Mouse (Mus musculus): ENCODE measurements at regions not wholly inside any gene's neighbourhood (a gene's known extent, or its start where the extent isn't known, plus 50 kb on each side); places are given as distances from the start of the nearest gene placed in this dataset.

- no peak for DNase-seq (ENCODE audit: low spot score in 2 of 2)
Measured at GRCm38 (mm10) chr1:121153476-121153875, 178.9 kb downstream of the Insig2 start.

GRCm38 (mm10) chr1:121154616-121155015 lies 177.8 kb downstream of the Insig2 start:
- no peak for DNase-seq (ENCODE audit: low spot score in 2 of 2)

- DNase-seq (ENCODE audit: low spot score in 2 of 2) = no peak
Measured at GRCm38 (mm10) chr1:121168651-121169050, 163.7 kb downstream of the Insig2 start.

- DNase-seq (ENCODE audit: low spot score in 2 of 2) = no peak
Measured at GRCm38 (mm10) chr1:121176541-121176940, 155.8 kb downstream of the Insig2 start.

- DNase-seq (ENCODE audit: low spot score in 2 of 2) = no peak
Measured at GRCm38 (mm10) chr1:121177136-121177907, 155.1 kb downstream of the Insig2 start.

- no peak for DNase-seq (ENCODE audit: low spot score in 2 of 2)
Measured at GRCm38 (mm10) chr1:121177908-121178311, 154.5 kb downstream of the Insig2 start.

GRCm38 (mm10) chr1:121178611-121179245 lies 153.7 kb downstream of the Insig2 start:
- no peak for DNase-seq (ENCODE audit: low spot score in 2 of 2)

GRCm38 (mm10) chr1:121180273-121181030 lies 151.9 kb downstream of the Insig2 start:
- peak; percentile 75 to 90 for DNase-seq (ENCODE audit: low spot score in 2 of 2)

- DNase-seq (ENCODE audit: low spot score in 2 of 2) = no peak
Measured at GRCm38 (mm10) chr1:121188895-121189294, 143.5 kb downstream of the Insig2 start.

- DNase-seq (ENCODE audit: low spot score in 2 of 2) = no peak
Measured at GRCm38 (mm10) chr1:121194800-121195199, 137.6 kb downstream of the Insig2 start.

- DNase-seq (ENCODE audit: low spot score in 2 of 2) = no peak
Measured at GRCm38 (mm10) chr1:121215843-121216242, 116.5 kb downstream of the Insig2 start.

- DNase-seq (ENCODE audit: low spot score in 2 of 2) = no peak
Measured at GRCm38 (mm10) chr1:121224250-121224649, 108.1 kb downstream of the Insig2 start.

- DNase-seq (ENCODE audit: low spot score in 2 of 2) = no peak
Measured at GRCm38 (mm10) chr1:121226466-121227232, 105.7 kb downstream of the Insig2 start.

- no peak for DNase-seq (ENCODE audit: low spot score in 2 of 2)
Measured at GRCm38 (mm10) chr1:121227233-121227594, 105.2 kb downstream of the Insig2 start.

- no peak for DNase-seq (ENCODE audit: low spot score in 2 of 2)
Measured at GRCm38 (mm10) chr1:121243576-121243975, 88.8 kb downstream of the Insig2 start.

GRCm38 (mm10) chr1:121247556-121247955 lies 84.8 kb downstream of the Insig2 start:
- DNase-seq (ENCODE audit: low spot score in 2 of 2) = peak; percentile 14 to 18

GRCm38 (mm10) chr1:121249081-121249480 lies 83.3 kb downstream of the Insig2 start:
- no peak for DNase-seq (ENCODE audit: low spot score in 2 of 2)

- no peak for DNase-seq (ENCODE audit: low spot score in 2 of 2)
Measured at GRCm38 (mm10) chr1:121250686-121251085, 81.7 kb downstream of the Insig2 start.

- no peak for DNase-seq (ENCODE audit: low spot score in 2 of 2)
Measured at GRCm38 (mm10) chr1:121252056-121252455, 80.3 kb downstream of the Insig2 start.

GRCm38 (mm10) chr1:121254196-121254595 lies 78.2 kb downstream of the Insig2 start:
- no peak for DNase-seq (ENCODE audit: low spot score in 2 of 2)
